Mouse (Mus musculus) adrenal gland, postnatal 10 days (tissue): ENCODE measurements around the gene Zic1. TPM values are rescaled to one million over a fixed set of nuclear protein-coding genes. Genes with fewer than 3 reads are reported as not detected.

Source experiments
- DNase-seq: peaks from one replicate; pipeline ENCODE4 v3.0.0; 2021; ENCODE audit warnings: mixed read lengths
- total RNA-seq, 2 experiments: library from RNA; stranded (reverse); gene quantifications; 2 replicates each; pipeline ENCODE4 v1.2.3; 2021

The Zic1 gene
- total RNA-seq, 2 experiments from 2014 or later, result 0.18 to 0.51 TPM

DNA sequence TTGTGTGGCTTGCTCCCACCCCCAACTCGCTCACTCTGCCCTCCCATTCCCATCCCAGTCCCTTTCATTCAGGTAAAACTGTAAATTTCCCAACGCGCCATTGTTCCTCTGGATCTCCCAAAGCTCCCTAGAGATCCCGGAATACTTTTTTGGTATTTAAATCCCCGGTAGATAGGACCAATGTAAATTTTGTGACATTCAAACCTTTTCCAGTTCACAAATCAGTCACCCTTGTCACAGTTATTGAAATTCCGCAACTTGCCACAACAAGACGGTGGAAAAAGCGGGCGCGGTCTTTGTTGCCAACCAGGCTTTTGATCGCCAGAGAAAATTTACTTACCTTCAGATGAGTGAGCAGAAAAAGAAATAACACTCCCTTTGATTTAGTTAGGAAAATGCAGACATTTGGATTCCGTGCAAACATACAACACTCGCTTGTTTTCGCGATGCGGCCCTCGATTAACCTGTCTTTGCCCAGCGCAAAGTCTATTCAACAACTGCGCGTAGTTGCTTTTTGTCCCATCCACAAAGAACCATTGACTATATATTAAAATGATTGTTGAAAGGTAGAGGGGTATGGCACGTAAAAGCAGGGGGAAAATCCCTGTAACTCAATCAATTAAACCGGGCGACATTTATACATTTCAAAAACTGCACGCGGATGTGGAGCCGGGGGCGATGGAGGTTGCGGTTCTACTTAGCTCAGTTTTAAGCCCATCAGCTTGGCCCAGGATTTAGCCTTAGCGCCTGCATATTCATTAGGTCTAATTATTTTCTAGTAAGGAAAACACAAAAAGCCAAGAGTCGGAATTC is 1.6 kb upstream of the Zic1 start:
- DNase-seq, result no peak

DNA sequence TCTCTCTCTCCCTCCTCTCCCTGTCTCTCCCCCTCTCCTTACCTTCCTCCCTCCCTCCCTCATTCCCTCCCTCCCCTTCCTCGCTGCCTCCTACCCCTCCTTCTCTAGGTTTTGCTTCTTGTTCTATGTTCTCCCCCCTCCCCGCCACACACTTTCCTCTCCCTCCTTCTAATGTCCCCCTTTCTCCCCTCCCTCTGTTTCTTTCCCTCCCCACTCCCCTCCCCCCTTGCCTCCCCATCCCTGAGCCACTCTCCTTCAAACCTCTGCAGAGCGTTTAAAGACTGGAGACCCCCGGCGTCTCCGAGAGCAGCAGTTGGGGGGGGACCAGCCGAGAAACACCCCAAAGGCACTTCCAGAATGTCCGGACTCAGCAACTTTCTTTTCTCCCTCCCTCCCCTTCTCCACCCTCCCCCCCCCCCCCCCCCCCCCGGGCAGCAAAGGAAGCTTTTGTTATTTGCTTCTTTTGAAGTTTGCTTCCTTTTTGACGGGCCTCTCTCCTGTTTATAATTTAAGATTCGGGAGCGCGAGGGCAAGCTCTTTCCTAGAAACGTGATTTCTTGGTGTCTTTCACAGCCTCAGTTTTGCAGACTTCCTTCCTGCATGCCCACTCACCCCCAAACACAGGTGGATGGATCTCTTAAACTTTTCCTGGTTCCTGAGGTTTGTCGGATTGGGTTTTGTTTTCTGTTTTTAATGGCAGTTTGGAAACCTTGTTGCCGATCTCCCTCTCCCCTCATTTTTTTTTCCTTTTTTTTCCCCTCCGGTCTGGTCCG is 802 bp upstream of the Zic1 start:
- no peak for DNase-seq

DNA sequence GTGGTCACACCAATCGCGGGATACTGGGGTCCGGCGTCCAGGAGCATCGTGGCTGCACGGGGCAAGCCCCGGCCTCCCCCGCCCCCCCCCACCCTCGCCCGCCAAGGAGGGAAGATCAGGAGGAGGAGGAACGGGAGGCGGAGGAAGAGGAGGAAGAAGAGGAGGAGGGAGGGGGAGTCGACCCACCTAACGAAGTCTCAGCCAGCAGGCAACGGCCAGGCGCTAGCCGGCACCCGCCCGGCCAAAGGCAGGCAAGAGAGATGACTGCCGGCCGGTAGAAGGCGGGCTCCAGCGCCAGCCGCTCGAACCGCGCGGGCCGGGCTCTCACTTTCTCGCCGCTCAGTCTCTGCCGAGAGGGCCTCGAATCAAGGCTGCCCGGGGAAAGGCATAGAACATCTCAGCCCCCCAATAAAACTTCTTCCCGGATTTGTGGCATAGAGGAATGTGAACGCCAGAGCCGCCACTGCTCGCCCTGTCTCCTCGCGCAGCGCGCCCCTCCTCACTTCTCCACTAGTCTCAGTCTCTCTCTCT is 574 bp downstream of the Zic1 start:
- no peak for DNase-seq

DNA sequence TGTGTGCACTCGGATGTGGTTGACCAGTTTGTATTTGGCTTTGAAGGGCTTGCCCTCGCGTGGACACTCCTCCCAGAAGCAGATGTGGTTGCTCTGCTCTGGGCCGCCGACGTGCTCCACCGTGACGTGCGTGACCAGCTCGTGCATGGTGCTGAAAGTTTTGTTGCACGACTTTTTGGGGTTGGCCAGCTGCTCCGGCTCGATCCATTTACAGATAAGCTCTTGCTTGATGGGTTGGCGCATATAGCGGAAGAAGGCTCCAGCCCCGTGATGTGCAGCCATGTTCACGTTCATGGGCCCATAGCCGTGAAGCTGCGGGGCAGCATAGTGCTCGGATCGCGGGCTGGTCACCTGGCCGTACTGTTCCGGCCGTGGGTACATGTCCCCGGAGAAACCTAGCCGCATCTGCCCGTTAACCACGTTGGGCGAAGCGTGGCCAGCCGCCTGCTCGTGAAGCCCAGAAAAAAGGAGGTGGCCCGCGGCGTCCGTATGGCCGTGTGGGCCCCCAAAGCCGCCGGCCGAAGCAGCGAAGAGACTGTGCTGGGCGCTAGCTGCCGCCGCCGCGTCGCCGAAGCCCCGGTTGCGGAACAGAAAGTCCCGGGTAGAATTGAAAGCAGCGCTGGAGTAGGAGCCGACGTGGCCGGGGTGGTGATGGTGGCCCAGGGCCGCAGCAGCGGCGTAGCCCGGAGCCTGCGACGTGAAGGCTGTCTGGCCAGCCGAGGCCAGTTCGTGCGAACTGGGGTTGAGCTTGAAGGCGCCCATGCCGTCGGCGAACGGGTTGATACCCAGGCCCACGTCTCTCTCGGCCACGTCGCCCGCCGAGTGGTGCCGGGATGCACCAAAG is 1.3 kb downstream of the Zic1 start:
- DNase-seq, result no peak

DNA sequence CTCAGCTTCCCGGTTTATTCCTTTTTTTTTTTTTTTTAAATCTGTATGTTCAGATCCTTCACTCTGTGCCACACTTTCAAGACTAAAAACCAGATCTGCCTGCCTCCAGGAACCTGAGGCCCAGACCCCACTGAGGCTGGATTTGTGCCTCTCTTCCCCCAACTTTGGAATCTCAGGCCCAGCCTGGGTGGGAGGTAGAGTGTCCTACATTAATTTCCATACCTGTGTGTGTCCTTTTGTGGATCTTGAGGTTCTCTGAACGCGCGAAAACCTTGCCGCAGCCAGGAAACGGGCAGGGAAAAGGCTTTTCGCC is 1.8 kb downstream of the Zic1 start:
- no peak for DNase-seq

DNA sequence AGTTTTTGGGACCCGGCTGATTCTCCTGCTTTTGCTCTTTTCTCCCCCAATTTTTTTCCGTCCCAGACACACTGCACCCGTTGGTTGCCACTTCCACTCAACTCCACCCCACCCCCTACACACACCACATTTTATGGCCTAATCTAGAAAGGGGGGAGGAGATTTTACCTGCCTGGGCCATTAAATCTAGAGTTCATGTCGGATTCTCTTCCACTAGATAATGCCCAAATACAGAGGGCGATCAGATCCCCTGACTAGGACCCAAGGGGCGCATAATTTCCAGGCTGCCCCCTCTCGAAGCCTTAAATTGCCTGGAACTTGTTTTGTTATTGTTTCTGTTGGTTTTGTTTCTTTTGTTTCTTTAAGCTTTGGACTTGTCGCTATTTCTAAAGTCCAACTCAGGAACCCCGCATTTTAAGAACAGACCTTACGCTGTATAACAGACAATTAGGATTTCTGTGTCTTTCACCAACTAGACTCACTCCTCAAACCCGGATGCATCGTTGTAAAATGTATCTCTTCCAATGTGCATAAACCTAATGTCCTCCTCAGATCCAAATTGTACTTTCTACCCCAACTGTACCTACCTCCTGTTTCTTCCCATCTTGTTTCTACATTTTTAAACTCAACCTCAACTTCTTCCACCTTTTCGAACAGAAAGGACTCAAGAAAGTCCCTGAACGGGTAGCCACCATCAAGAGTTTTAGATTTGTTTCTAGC is 2.4 kb downstream of the Zic1 start:
- no peak for DNase-seq

DNA sequence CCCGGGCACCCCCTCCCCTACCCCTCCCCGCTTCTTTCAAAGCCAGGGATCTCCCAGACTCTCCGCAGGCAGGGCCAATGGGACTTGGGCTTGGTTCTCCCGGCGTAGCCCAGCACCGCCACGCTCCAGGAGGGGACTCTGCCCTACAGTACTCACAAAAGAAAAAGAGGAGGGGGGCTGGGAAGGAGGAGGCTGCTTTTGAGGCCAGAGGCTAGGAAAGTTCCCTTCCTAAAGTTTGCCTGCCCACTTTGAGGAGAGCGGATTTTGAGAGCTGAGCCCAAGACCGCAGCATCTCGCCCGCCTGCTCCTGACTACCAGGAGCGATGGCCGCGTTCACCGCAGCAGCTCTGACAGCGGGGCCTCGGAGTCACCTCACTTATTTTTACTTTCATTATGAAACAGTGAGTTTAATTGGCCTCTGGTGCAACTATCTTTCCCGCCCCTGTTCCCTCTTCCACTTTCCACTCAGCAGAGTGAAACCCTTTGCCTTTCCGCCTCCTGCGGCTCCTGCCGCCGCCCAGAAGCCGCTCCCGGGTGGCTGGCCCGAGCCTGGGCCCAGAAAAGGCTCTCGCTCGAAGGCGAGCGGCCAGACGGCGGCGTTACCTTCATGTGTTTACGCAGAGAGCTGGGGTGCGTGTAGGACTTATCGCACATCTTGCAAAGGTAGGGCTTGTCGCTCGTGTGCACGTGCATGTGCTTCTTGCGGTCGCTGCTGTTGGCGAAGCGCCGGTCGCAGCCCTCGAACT is 3.6 kb downstream of the Zic1 start, which contains the start of gene Zic4:
Gene Zic4 (plus strand): TSS at position 558 of the 746 bp plus-strand sequence.
- no peak for DNase-seq

DNA sequence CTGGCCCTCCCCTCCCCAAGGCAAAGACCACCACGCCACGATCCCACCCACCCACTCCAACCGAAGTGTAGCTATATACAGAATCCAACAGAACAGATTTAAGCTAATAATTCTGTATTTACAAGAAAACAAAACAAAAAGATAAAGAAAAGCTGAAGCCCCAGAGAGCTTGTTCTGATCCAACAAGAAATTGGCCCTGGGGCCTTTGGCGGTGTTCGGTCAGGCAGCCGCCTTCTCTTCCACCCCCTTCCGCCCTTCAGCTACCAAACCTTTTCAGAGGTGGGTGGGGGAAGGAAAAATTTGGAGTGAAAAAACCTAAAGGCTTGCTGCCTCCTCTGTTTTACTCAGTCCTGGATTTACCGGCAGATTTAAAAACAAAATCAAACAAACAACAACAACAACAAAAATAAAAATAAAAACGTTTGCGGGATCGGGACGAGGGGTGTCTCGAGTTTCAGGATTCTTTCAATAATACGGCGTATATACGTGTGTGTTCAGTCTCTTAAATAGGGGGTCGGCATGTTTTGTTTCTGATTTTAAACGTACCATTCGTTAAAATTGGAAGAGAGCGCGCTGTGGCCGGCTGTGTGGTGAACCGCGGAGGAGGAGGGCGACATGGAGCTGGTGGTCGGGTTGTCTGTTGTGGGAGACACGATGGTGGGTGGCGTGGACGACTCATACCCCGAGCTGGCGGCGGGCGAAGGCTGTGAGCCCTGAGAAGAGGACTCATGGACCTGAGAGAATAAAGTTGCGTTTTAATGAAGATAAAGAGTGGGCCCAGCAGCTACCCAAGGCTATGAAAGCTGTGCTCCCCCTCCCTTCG is 4.4 kb downstream of the Zic1 start:
- no peak for DNase-seq

DNA sequence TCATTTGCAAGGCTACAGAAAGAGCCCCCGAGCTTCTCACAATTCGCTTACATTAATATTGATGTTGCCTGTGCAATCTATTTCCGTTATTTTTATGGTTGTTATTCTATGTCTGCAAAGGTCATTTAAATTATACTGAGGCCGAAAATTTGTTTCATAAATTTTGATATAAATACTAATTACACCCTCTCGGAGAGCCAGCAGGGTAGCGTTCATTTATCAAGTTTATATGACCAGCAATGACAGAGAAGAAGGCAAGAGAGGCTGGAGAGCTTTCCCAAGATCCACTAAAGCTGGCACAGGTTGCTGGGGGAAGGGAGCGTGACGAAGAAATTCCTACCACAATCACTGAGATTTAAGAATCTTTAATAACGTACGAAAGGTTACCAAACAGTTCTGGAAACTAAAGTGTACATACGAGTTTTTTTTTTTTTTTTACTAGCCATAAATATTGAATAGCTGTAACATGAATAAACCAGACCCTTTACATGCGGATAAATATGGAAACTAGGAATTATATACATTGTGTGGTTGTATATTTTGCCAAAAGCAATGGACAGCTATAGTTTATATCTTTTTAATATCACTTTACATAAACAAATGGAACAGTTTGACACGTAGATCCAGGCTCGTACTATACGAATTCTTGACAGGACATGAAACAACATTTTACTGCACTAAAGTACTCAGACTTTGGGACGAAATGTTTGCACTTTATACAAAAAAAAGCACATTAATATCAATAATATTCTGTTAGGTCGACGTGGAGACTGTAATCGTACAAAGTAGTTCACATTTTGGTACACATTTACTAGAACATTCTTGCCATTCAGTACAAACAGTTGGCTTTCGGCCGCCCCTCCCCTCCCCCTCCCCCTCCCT is 5.2 kb downstream of the Zic1 start:
- DNase-seq, result no peak

DNA sequence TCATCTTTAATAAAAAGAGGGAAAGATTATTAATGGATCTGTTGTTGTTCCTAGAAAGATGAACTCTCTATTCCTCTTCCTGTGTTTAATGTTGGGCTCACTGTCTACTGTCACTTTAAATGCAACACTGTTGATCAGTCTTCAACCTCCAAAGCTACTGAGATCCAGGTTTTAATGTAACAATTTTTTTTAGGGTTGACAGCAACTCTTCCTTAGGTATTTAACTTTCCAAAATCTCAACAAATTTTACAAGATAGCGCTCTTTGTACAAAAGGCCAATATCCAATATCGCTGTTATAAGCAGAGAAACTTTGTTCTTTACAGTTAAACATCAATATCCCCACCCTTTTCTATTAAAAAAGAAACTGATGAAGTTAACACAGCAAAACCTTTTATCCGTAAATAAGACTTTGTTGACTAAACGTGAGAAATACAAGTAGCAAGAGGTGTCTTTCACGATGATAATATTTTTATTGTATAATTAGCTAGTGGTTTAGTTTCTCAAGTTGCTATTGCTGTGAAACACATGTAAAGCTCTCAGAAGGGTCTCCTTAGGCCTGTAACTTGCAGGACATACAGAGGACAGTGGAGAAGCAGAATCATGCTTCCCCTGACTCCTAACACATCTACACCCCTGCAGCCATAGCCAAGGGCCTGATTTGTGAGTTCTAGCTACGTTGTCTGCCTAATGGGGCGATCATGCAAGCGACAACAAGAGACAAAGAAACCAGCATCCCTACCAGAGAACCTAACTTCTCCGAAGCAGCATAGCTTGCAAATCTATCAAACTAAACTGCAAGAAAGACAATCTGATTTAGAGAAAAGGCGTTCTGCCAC is 6.5 kb downstream of the Zic1 start:
- no peak for DNase-seq

DNA sequence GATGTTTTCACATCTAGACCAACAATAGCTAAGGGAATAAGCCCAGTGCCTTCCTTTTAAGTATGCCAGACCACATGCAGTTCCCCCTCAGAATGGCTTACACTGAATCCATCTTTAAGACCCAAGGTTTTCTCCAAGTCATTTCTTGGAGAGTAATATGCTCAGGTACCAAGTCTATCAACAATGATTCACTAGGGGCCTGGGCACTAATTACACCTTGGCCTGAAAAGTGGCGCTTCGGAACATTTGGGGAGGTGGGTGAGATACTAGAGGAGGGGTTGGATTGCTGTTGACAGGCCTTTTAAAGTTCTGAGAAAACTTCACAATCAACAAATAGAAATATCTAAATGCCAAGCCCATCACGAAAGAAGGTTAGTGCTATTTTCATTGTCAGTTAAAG is 8.3 kb downstream of the Zic1 start:
- no peak for DNase-seq

DNA sequence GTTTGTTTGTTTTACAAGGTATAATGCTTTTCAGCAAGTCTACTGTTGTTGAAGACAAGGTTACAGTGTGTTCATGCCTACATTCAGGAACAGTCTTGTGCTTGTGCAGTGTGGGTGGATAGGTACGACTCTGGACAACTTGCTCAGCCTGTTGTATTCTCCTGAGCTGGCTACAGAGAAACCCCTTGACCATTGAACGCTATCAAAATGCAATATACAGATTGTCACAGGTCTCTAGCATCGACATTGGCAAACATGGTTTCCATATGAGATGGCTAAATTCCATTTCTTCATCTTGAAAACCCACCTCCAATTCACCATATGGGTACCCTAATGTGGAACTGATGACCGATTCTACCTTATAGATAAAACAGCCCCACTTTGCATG is 9.3 kb downstream of the Zic1 start:
- DNase-seq, result no peak

DNA sequence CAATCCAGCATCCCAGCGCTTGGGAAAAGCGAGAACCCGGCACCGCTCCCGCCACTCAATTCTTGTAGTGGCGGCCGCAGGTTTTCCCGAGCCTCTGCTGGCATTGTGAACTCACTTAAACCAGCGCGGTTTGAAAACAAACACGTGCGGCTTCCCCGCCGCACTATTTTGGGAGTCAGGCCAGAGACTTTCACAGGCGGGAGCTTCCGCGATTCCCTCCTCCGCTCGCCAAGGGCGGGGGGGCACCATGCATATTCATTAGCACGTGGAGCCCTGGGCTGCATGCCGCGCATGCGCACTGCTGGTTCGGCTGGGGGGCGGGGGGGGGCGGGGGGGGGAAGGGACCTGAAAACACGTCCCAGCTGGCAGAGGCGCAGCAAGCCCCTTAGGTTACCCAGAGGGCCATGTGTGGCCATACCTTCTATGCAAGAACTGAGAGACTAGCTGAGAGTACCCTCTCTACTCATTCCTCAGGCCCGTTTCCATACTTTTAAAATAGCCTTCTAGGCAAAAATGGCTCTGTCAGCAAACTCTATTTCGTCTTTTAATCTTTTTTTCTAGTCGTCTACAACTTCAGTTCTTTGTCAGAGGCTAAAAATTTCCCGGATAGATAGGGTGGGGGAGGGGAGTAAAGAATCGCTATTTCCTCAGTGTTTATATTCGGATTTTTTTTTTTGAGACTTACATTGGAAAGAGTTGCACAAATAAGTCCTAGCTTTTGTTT is 9.8 kb downstream of the Zic1 start:
- no peak for DNase-seq

DNA sequence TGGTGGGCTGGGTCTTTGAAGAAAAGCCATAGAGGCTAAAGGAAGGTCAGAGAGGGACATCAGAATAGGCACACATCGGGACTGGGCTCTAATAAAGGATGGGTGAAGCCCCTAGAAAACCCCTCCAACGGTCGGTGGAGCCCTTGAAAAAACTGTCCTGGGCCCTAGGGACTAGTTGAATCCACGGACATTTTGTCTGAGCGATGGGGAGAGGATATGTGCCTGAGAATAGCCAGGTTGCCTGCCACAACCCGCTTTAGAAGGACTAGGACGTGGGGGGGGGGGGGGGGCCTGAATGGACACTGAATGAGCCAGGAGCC is 10.4 kb downstream of the Zic1 start:
- DNase-seq, result no peak

DNA sequence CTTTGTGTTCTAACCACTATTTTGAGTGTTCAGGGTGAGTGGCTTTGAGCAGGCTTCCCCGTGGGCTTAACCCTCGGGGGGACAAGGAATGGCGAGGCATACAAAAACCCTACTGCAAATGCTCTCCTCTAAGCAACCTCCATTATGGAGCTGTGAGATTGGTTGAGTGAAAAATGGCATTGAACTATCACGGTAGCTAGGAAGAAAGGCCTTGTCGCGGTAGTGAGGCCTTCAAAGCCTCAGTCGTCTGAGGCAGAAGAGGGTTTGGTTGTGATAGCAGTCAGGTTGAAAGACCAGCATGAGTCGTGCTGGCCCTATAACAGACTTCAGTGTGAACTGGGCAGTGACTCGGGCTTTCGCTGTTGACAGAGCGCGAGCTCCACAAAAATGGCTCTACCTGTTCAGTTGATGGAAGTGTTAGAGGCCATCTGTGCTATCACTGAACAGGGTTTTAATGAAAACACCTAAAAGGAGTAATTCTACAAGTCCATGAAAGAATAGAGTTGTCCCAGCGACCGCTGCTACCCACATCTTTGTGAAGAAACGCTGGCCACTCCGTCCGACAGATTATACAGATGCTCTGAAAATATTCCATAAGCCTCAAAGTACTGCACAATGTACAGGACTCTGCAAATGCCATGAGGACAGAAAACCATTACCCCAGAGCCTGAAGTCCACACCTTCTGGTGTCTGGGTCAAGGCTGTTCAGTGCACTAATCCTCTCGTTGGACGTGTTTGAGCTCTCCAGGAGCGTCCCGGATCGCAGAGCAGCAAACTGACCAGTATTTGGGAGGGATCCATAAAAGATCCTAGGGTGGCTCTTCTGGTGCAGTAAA is 11.0 kb downstream of the Zic1 start:
- no peak for DNase-seq

DNA sequence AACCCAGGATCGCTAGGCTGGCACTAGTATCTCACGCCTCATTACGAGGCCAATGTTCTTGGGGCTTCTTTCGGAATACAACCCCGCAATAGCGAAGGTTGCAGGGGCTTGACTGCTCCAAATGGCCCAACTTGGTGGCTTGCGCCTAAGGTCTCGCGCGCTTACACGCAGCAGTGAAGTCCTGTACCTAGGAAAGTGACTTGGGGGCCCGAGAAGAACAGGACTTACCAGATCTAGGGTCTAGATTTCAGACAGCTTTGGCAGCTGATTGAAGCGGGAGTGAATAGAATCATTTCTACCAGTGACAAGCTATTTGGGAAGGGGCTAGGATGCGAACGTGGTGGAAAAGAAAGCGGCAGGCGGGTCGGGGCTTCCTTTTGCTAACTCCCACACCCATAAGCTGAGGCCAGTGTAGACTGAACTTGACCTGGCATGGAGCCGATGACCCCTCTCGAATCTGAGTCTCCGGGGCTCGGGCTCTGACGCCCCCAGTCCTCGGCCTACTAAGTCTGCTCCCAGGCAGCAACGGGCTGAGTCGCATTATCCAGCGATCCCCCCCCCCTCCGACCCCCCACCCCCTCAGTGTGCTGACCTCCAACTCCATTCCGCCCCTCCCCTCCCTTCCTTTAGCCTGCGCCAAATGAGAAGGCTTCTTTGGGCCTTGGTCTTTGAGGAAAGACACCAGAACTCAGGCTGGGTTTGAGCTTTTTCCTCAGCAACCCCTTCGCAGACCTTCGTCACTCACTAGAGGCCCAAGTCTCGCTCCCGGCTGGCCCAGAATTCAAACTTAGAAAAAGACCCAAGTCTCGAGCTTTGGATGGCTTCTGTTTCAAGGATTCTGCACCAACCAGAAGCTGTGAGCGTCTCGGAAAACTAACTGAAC is 11.8 kb downstream of the Zic1 start:
- no peak for DNase-seq
